Mouse (Mus musculus) limb, embryonic 13.5 days (tissue): ENCODE measurements around the gene Hsf2bp. TPM values are rescaled to one million over a fixed set of nuclear protein-coding genes. Genes with fewer than 3 reads are reported as not detected.

Source experiments
- ATAC-seq: fragments of 200-750 bp; cut with Nextera tagmentation; 2 replicates; pipeline ENCODE4 v1.8.0; 2017; ENCODE audit warnings: low read depth, moderate number of reproducible peaks, moderate TSS enrichment; ENCODE audit not compliant: low FRiP score
- H3K27ac ChIP-seq: fragments of 300-500 bp; sonication (generic); 2 replicates; pipeline ENCODE4 v1.5.1; 2015; ENCODE audit warnings: inconsistent platforms, mild to moderate bottlenecking, moderate library complexity
- H3K27me3 ChIP-seq: fragments of 300-500 bp; sonication (generic); 2 replicates; pipeline ENCODE4 v1.6.1; 2015; ENCODE audit warnings: mild to moderate bottlenecking, inconsistent platforms
- H3K36me3 ChIP-seq: fragments of 300-500 bp; sonication (generic); 2 replicates; pipeline ENCODE4 v1.6.1; 2015; ENCODE audit warnings: inconsistent platforms, mild to moderate bottlenecking, moderate library complexity
- H3K4me1 ChIP-seq: fragments of 300-500 bp; sonication (generic); 2 replicates; pipeline ENCODE4 v1.6.1; 2015; ENCODE audit warnings: inconsistent platforms
- H3K4me2 ChIP-seq: fragments of 300-500 bp; sonication (generic); replicated peaks from 2 replicates; pipeline ENCODE4 v1.6.1; 2015; ENCODE audit warnings: inconsistent platforms, mild to moderate bottlenecking, moderate library complexity
- H3K4me3 ChIP-seq: fragments of 300-500 bp; sonication (generic); 2 replicates; pipeline ENCODE4 v1.5.1; 2015; ENCODE audit warnings: moderate library complexity, mild to moderate bottlenecking, inconsistent platforms
- H3K9ac ChIP-seq: fragments of 300-500 bp; sonication (generic); 2 replicates; pipeline ENCODE4 v1.6.1; 2015; ENCODE audit warnings: mild to moderate bottlenecking, inconsistent platforms
- H3K9me3 ChIP-seq: fragments of 300-500 bp; sonication (generic); 2 replicates; pipeline ENCODE4 v1.6.1; 2016; ENCODE audit warnings: inconsistent platforms
- WGBS: fragments of 180-500 bp; shearing (Covaris S2); methylation state at CpG from one replicate; pipeline ENCODE4 v1.1.7; 2015; 5-methylcytosine and 5-hydroxymethylcytosine counted together
- polyA plus RNA-seq: library from polyadenylated mRNA; unstranded; fragments of >200 nt; fragmentation: Nextera tagmentation; extraction: Ambion mirVana; gene quantifications from 2 replicates; pipeline ENCODE4 v1.2.1, GENCODE M21; 2015

Gene Hsf2bp
- polyA plus RNA-seq, 1 experiment from 2014 or later: 0.64 TPM

- 79% methylated on average over 6 of the region's 6 CpGs for WGBS
- Histone ChIP-seq H3K36me3 (no peaks in the 10 kb centered on the region), H3K27ac (no peak overlapping the region), H3K4me2 (no peak overlapping the region), H3K4me3 (no peak overlapping the region), H3K9ac (no peak overlapping the region), H3K27me3 (no peaks in the 10 kb centered on the region), H3K9me3 (no peaks in the 10 kb centered on the region), H3K4me1 (peaks cover 10% of the 10 kb centered on the region; the same call in 1 of the 2 replicates)
- ATAC-seq: no peak
Observed at GRCm38 (mm10) chr17:31929032-31929431, 107.1 kb downstream of the Hsf2bp start.

- ATAC-seq: no peak
- H3K9me3 ChIP-seq: no peaks in the 10 kb centered on the region
- H3K4me1 ChIP-seq: peaks cover 10% of the 10 kb centered on the region; the same call in 1 of the 2 replicates
- no peaks in the 10 kb centered on the region for H3K36me3 ChIP-seq
- H3K4me2 ChIP-seq: no peak overlapping the region
- H3K27me3 ChIP-seq: no peaks in the 10 kb centered on the region
- no peak overlapping the region for H3K27ac ChIP-seq
- WGBS: 80% methylated on average over 10 of the region's 10 CpGs
- H3K9ac ChIP-seq: no peak overlapping the region
- H3K4me3 ChIP-seq: no peak overlapping the region
Observed at GRCm38 (mm10) chr17:31927895-31928626, 108.1 kb downstream of the Hsf2bp start.

GRCm38 (mm10) chr17:31924229-31924628 is 111.9 kb downstream of the Hsf2bp start:
- 74% methylated on average over 4 of the region's 4 CpGs for WGBS
- ATAC-seq: no peak
- Histone ChIP-seq H3K4me1 (peaks cover 8% of the 10 kb centered on the region), H3K4me3 (no peak overlapping the region), H3K27ac (no peak overlapping the region), H3K9ac (no peak overlapping the region), H3K27me3 (no peaks in the 10 kb centered on the region), H3K36me3 (no peaks in the 10 kb centered on the region), H3K4me2 (no peak overlapping the region), H3K9me3 (no peaks in the 10 kb centered on the region)

- WGBS: 75% methylated on average over 7 of the region's 7 CpGs
- H3K4me1 ChIP-seq: peaks cover 8% of the 10 kb centered on the region
- no peaks in the 10 kb centered on the region for H3K27me3 ChIP-seq
- no peaks in the 10 kb centered on the region for H3K36me3 ChIP-seq
- H3K4me2 ChIP-seq: no peak overlapping the region
- H3K9me3 ChIP-seq: no peaks in the 10 kb centered on the region
- ATAC-seq: peak; percentile 72; the same call in 1 of the 2 replicates
- H3K27ac ChIP-seq: peak overlapping the region; percentile 10; the same call in 1 of the 2 replicates
- no peak overlapping the region for H3K4me3 ChIP-seq
- no peak overlapping the region for H3K9ac ChIP-seq
Observed at GRCm38 (mm10) chr17:31923310-31923970, 112.7 kb downstream of the Hsf2bp start.

- no peak overlapping the region for H3K9ac ChIP-seq
- ATAC-seq: no peak
- H3K4me3 ChIP-seq: no peak overlapping the region
- H3K4me1 ChIP-seq: peaks cover 19% of the 10 kb centered on the region
- no peaks in the 10 kb centered on the region for H3K27me3 ChIP-seq
- no peak overlapping the region for H3K27ac ChIP-seq
- WGBS: 21% methylated on average over 9 of the region's 9 CpGs
- no peak overlapping the region for H3K4me2 ChIP-seq
- H3K9me3 ChIP-seq: no peaks in the 10 kb centered on the region
- H3K36me3 ChIP-seq: no peaks in the 10 kb centered on the region
Observed at GRCm38 (mm10) chr17:31920589-31921190, 115.5 kb downstream of the Hsf2bp start.

- 84% methylated on average over 7 of the region's 7 CpGs for WGBS
- peaks cover 20% of the 10 kb centered on the region for H3K4me1 ChIP-seq
- H3K36me3 ChIP-seq: no peaks in the 10 kb centered on the region
- no peaks in the 10 kb centered on the region for H3K27me3 ChIP-seq
- H3K4me2 ChIP-seq: no peak overlapping the region
- no peaks in the 10 kb centered on the region for H3K9me3 ChIP-seq
- H3K9ac ChIP-seq: no peak overlapping the region
- ATAC-seq: no peak
- H3K27ac ChIP-seq: no peak overlapping the region
- H3K4me3 ChIP-seq: no peak overlapping the region
Observed at GRCm38 (mm10) chr17:31919599-31919998, 116.5 kb downstream of the Hsf2bp start.

GRCm38 (mm10) chr17:31918374-31918773 is 117.8 kb downstream of the Hsf2bp start:
- H3K4me1 ChIP-seq: peaks cover 25% of the 10 kb centered on the region
- ATAC-seq: no peak
- H3K9me3 ChIP-seq: no peaks in the 10 kb centered on the region
- no peak overlapping the region for H3K9ac ChIP-seq
- H3K27me3 ChIP-seq: no peaks in the 10 kb centered on the region
- 88% methylated on average over 8 of the region's 8 CpGs for WGBS
- no peak overlapping the region for H3K4me3 ChIP-seq
- H3K4me2 ChIP-seq: no peak overlapping the region
- H3K27ac ChIP-seq: no peak overlapping the region
- H3K36me3 ChIP-seq: no peaks in the 10 kb centered on the region

GRCm38 (mm10) chr17:31916461-31916775 is 119.7 kb downstream of the Hsf2bp start:
- no peak for ATAC-seq
- H3K27ac ChIP-seq: peak overlapping the region; percentile 28; the same call in 1 of the 2 replicates
- 59% methylated on average over 6 of the region's 6 CpGs for WGBS
- no peak overlapping the region for H3K4me3 ChIP-seq
- peaks cover 36% of the 10 kb centered on the region for H3K4me1 ChIP-seq
- no peak overlapping the region for H3K9ac ChIP-seq
- no peaks in the 10 kb centered on the region for H3K36me3 ChIP-seq
- no peaks in the 10 kb centered on the region for H3K27me3 ChIP-seq
- no peak overlapping the region for H3K4me2 ChIP-seq
- H3K9me3 ChIP-seq: no peaks in the 10 kb centered on the region

GRCm38 (mm10) chr17:31915756-31916460 is 120.2 kb downstream of the Hsf2bp start:
- 0 out of 2 replicates have a peak, but pooled peaks have one; percentile 55 for ATAC-seq
- peak overlapping the region; percentile 28; the same call in 1 of the 2 replicates for H3K27ac ChIP-seq

GRCm38 (mm10) chr17:31914323-31914722 is 121.8 kb downstream of the Hsf2bp start:
- no peaks in the 10 kb centered on the region for H3K27me3 ChIP-seq
- no peak overlapping the region for H3K27ac ChIP-seq
- no peak overlapping the region for H3K4me3 ChIP-seq
- H3K4me1 ChIP-seq: peaks cover 29% of the 10 kb centered on the region
- H3K36me3 ChIP-seq: no peaks in the 10 kb centered on the region
- no peak for ATAC-seq
- no peak overlapping the region for H3K4me2 ChIP-seq
- no peak overlapping the region for H3K9ac ChIP-seq
- H3K9me3 ChIP-seq: no peaks in the 10 kb centered on the region
- WGBS: 85% methylated on average over 5 of the region's 5 CpGs

More at GRCm38 (mm10) chr17:31915756-31916460, 120.2 kb downstream of the Hsf2bp start:
- no peaks in the 10 kb centered on the region for H3K27me3 ChIP-seq
- WGBS: 55% methylated on average over 18 of the region's 18 CpGs
- H3K9ac ChIP-seq: no peak overlapping the region
- peaks cover 33% of the 10 kb centered on the region for H3K4me1 ChIP-seq
- no peaks in the 10 kb centered on the region for H3K9me3 ChIP-seq
- no peak overlapping the region for H3K4me3 ChIP-seq
- H3K36me3 ChIP-seq: no peaks in the 10 kb centered on the region
- H3K4me2 ChIP-seq: no peak overlapping the region

- peak overlapping the region; percentile 35; the same call in 1 of the 2 replicates for H3K9ac ChIP-seq
- 40% methylated on average over 18 of the region's 18 CpGs for WGBS
Observed at GRCm38 (mm10) chr17:31912881-31913662, 123.1 kb downstream of the Hsf2bp start.

More at GRCm38 (mm10) chr17:31912881-31913662, 123.1 kb downstream of the Hsf2bp start:
- Histone ChIP-seq H3K4me1 (peaks cover 29% of the 10 kb centered on the region), H3K36me3 (no peaks in the 10 kb centered on the region), H3K27ac (peak overlapping the region; percentile 58; the same call in 1 of the 2 replicates), H3K4me2 (no peak overlapping the region), H3K4me3 (no peak overlapping the region), H3K27me3 (no peaks in the 10 kb centered on the region), H3K9me3 (no peaks in the 10 kb centered on the region)
- no peak for ATAC-seq
